Mouse (Mus musculus) MEL (cell line): ENCODE data around the gene Desi1. TPM values are rescaled to one million over a fixed set of nuclear protein-coding genes. Genes with fewer than 3 reads are reported as not detected.

Experiments
- DNase-seq: peaks from one replicate; pipeline ENCODE4 v3.0.0; 2011; ENCODE audit warnings: low read depth, low spot score
- H3K27ac ChIP-seq: 2 replicates; pipeline ENCODE4 v1.5.1; 2012; ENCODE audit warnings: low read depth, mild to moderate bottlenecking, control low read depth, low read length, moderate library complexity; ENCODE audit not compliant: control insufficient read depth
- H3K27me3 ChIP-seq, 2 experiments: fragments of 150-350 bp in 1 of 2; sonication (generic) in 1 of 2; 2 replicates each; pipeline ENCODE4 v1.6.1; 2012; ENCODE audit warnings: low read length in 2 of 2, mild to moderate bottlenecking in 2 of 2, improper control_type of control experiment in 1 of 2, moderate library complexity in 1 of 2; ENCODE audit not compliant: insufficient read depth in 2 of 2, control insufficient read depth in 1 of 2
- H3K36me3 ChIP-seq, 2 experiments: 2 replicates each; pipeline ENCODE4 v1.6.1; 2012 to 2014; ENCODE audit warnings: low read length in 2 of 2, improper control_type of control experiment in 1 of 2, inconsistent platforms in 1 of 2, mild to moderate bottlenecking in 1 of 2; ENCODE audit not compliant: insufficient read depth in 2 of 2, control insufficient read depth in 1 of 2
- H3K4me1 ChIP-seq, 2 experiments: fragments of 150-350 bp in 1 of 2; sonication (generic) in 1 of 2; 2 replicates each; pipeline ENCODE4 v1.6.1; 2012; ENCODE audit warnings: low read length in 2 of 2, improper control_type of control experiment in 1 of 2, mild to moderate bottlenecking in 1 of 2; ENCODE audit not compliant: insufficient read depth in 2 of 2, control insufficient read depth in 1 of 2
- H3K4me3 ChIP-seq, 2 experiments: fragments of 150-350 bp in 1 of 2; sonication (generic) in 1 of 2; 2 replicates each; pipeline ENCODE4 v1.5.1; 2012; ENCODE audit warnings: low read depth in 2 of 2, low read length in 2 of 2, mild to moderate bottlenecking in 2 of 2, moderate library complexity in 2 of 2, control low read depth in 1 of 2, improper control_type of control experiment in 1 of 2; ENCODE audit not compliant: control insufficient read depth in 1 of 2, insufficient read depth in 1 of 2
- H3K79me2 ChIP-seq: 2 replicates; pipeline ENCODE4 v1.6.1; 2012; ENCODE audit warnings: mild to moderate bottlenecking, low read length, moderate library complexity; ENCODE audit not compliant: control insufficient read depth, poor library complexity, insufficient read depth
- H3K9ac ChIP-seq: 2 replicates; pipeline ENCODE4 v1.6.1; 2012; ENCODE audit warnings: low read depth, mild to moderate bottlenecking, control low read depth, low read length, moderate library complexity; ENCODE audit not compliant: control insufficient read depth, poor library complexity, severe bottlenecking
- H3K9me3 ChIP-seq: fragments of 150-350 bp; sonication (generic); replicated peaks from 2 replicates; pipeline ENCODE4 v1.6.1; 2012; ENCODE audit warnings: mild to moderate bottlenecking, low read length, improper control_type of control experiment, moderate library complexity; ENCODE audit not compliant: insufficient read depth
- CHD1 ChIP-seq: IDR thresholded peaks from 2 replicates; pipeline ENCODE4 v1.6.1; 2012; ENCODE audit warnings: low read depth, mild to moderate bottlenecking, inconsistent platforms, low read length, improper control_type of control experiment
- CHD2 ChIP-seq: IDR thresholded peaks from 2 replicates; pipeline ENCODE4 v1.6.1; 2011; ENCODE audit warnings: low read length, improper control_type of control experiment
- ELF1 ChIP-seq: IDR thresholded peaks from 2 replicates; pipeline ENCODE4 v1.6.1; 2014; ENCODE audit warnings: low read depth, mild to moderate bottlenecking, inconsistent platforms, low read length, improper control_type of control experiment, moderate library complexity
- EP300 ChIP-seq, 2 experiments: IDR thresholded peaks; 2 replicates each; pipeline ENCODE4 v1.6.1; 2011; ENCODE audit warnings: improper control_type of control experiment in 2 of 2, low read length in 2 of 2, low read depth in 1 of 2, mild to moderate bottlenecking in 1 of 2
- ETS1 ChIP-seq: IDR thresholded peaks from 2 replicates; pipeline ENCODE4 v1.6.1; 2012; ENCODE audit warnings: low read depth, mild to moderate bottlenecking, inconsistent platforms, low read length, improper control_type of control experiment, moderate library complexity
- GABPA ChIP-seq: IDR thresholded peaks from 2 replicates; pipeline ENCODE4 v1.6.1; 2012; ENCODE audit warnings: low read depth, mild to moderate bottlenecking, inconsistent platforms, low read length, improper control_type of control experiment, moderate library complexity
- GATA1 ChIP-seq: IDR thresholded peaks from 2 replicates; pipeline ENCODE4 v1.6.1; 2011; ENCODE audit warnings: low read depth, low read length, improper control_type of control experiment
- HCFC1 ChIP-seq: IDR thresholded peaks from 2 replicates; pipeline ENCODE4 v1.6.1; 2012; ENCODE audit warnings: low read depth, mild to moderate bottlenecking, inconsistent platforms, low read length, improper control_type of control experiment, moderate library complexity
- JUND ChIP-seq: IDR thresholded peaks from 2 replicates; pipeline ENCODE4 v1.6.1; 2011; ENCODE audit warnings: low read depth, mild to moderate bottlenecking, improper control_type of control experiment, low read length
- MAFK ChIP-seq: IDR thresholded peaks from 2 replicates; pipeline ENCODE4 v1.6.1; 2011; ENCODE audit warnings: low read depth, mild to moderate bottlenecking, low read length, improper control_type of control experiment, borderline replicate concordance
- MAX ChIP-seq: IDR thresholded peaks from 2 replicates; pipeline ENCODE4 v1.6.1; 2011; ENCODE audit warnings: low read length, improper control_type of control experiment
- NELFE ChIP-seq: IDR thresholded peaks from 2 replicates; pipeline ENCODE4 v1.6.1; 2011; ENCODE audit warnings: low read depth, low read length, improper control_type of control experiment
- POLR2A ChIP-seq, 2 experiments: IDR thresholded peaks; 2 replicates each; pipeline ENCODE4 v1.6.1; 2011 to 2012; ENCODE audit warnings: low read length in 2 of 2, mild to moderate bottlenecking in 2 of 2, control low read depth in 1 of 2, improper control_type of control experiment in 1 of 2, low read depth in 1 of 2, moderate library complexity in 1 of 2; ENCODE audit not compliant: control insufficient read depth in 1 of 2, insufficient read depth in 1 of 2, poor library complexity in 1 of 2
- POLR2AphosphoS2 ChIP-seq: IDR thresholded peaks from 2 replicates; pipeline ENCODE4 v1.6.1; 2011; ENCODE audit warnings: low read length, improper control_type of control experiment
- RAD21 ChIP-seq: IDR thresholded peaks from 2 replicates; pipeline ENCODE4 v1.6.1; 2011; ENCODE audit warnings: mild to moderate bottlenecking, low read depth, low read length, improper control_type of control experiment
- RCOR1 ChIP-seq: IDR thresholded peaks from 2 replicates; pipeline ENCODE4 v1.6.1; 2012; ENCODE audit warnings: low read depth, mild to moderate bottlenecking, inconsistent platforms, low read length, improper control_type of control experiment
- SIN3A ChIP-seq: IDR thresholded peaks from 2 replicates; pipeline ENCODE4 v1.6.1; 2012; ENCODE audit warnings: low read length, improper control_type of control experiment, inconsistent platforms
- TAL1 ChIP-seq: IDR thresholded peaks from 2 replicates; pipeline ENCODE4 v1.6.1; 2012; ENCODE audit warnings: mild to moderate bottlenecking, inconsistent platforms, low read length, moderate library complexity, mixed read lengths
- TBP ChIP-seq: IDR thresholded peaks from 2 replicates; pipeline ENCODE4 v1.8.0; 2011; ENCODE audit warnings: low read depth, low read length, improper control_type of control experiment
- TCF12 ChIP-seq: IDR thresholded peaks from 2 replicates; pipeline ENCODE4 v1.6.1; 2014; ENCODE audit warnings: low read depth, mild to moderate bottlenecking, inconsistent platforms, low read length, improper control_type of control experiment, moderate library complexity
- UBTF ChIP-seq: IDR thresholded peaks from 2 replicates; pipeline ENCODE4 v1.6.1; 2012; ENCODE audit warnings: low read depth, mild to moderate bottlenecking, inconsistent platforms, low read length, improper control_type of control experiment, moderate library complexity, borderline replicate concordance; ENCODE audit not compliant: insufficient read depth
- USF1 ChIP-seq: IDR thresholded peaks from 2 replicates; pipeline ENCODE4 v1.6.1; 2014; ENCODE audit warnings: low read depth, mild to moderate bottlenecking, inconsistent platforms, low read length, improper control_type of control experiment, moderate library complexity
- ZNF384 ChIP-seq: IDR thresholded peaks from 2 replicates; pipeline ENCODE4 v1.6.1; 2012; ENCODE audit warnings: low read depth, mild to moderate bottlenecking, inconsistent platforms, low read length, improper control_type of control experiment
- polyA plus RNA-seq, 2 experiments: library from polyadenylated mRNA; stranded (reverse) in 1 of 2; unstranded in 1 of 2; fragments of >175 nt in 1 of 2; fragments of >200 nt in 1 of 2; gene quantifications; 2 replicates each; pipeline versions ENCODE4 v1.2.1 to v1.2.4; 2012; ENCODE audit warnings: low replicate concordance in 2 of 2, low read depth in 1 of 2; ENCODE audit not compliant: insufficient read length in 2 of 2, insufficient read depth in 1 of 2, missing spikeins in 1 of 2
- total RNA-seq: library from RNA; depleted of rRNA; stranded (reverse); fragments of 300-350 nt; gene quantifications from 2 replicates; pipeline ENCODE4 v1.2.3, GENCODE M21; 2012

Gene Desi1
- total and polyA plus RNA-seq, 3 experiments, result 26.3 to 116 TPM; not detected in 1

DNA sequence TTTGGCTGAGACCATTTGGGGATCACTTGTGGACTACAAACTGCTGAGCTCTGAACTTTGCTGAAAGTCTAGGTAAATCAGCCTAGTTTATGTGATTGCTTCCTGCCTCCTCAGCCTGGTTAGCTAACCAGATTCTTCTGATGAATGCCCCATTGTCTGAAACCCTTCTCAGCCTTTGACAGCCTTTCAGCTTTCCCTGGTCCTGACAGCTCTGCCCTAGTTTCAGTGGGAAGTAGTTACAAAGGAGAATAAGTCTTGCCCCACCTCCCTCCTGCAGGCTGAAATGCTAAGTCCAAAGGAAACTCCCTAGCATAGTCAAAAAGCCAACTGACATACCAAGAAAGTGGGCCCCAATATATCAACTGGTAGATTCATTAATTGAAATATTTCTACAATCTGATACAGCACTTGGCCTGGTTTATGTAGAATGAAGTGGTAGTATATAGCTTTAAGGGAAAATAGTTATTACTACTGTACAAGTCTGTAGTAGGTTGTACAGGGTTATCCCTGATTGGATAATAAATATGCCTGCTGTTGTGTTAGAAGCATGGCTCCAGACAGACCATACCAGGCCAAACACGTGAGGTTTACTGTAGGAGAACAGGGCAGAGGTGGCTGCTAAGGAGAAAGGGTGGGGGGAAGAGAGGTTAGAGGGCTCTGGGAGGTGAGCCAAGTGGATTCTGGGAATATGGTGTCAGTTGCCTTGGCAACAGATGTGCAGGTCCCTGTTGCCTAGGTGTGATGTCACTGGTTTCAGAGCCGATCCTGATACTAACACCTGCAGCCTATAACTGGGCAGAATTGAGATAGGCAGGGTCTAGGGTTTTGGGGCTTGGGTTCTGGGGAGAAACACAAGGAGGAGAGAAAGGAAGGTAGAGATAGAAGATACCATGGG is 48.1 kb downstream of the Desi1 start:
- Histone ChIP-seq H3K27ac (no peak overlapping the region), H3K79me2 (no peaks in the 10 kb centered on the region), H3K4me3 (no peak overlapping the region), H3K4me1 (peaks cover 0 to 6% of the 10 kb centered on the region in 2 experiments), H3K9ac (no peak overlapping the region), H3K9me3 (no peaks in the 10 kb centered on the region), H3K36me3 (peaks cover 0 to 6% of the 10 kb centered on the region in 2 experiments; a peak in 2 of 4 replicates), H3K27me3 (no peaks in the 10 kb centered on the region)
- TF ChIP-seq POLR2AphosphoS2 (no peak), RCOR1 (no peak), RAD21 (no peak), UBTF (no peak), ELF1 (no peak), CHD1 (no peak), GATA1 (no peak), POLR2A (IDR thresholded peaks at IDR 0.05; ENCODE audit: control insufficient read depth in 1 of 2, insufficient read depth in 1 of 2, low read depth in 1 of 2, low read length in 2 of 2, poor library complexity in 1 of 2) (no peak)
- no peak for DNase-seq

DNA sequence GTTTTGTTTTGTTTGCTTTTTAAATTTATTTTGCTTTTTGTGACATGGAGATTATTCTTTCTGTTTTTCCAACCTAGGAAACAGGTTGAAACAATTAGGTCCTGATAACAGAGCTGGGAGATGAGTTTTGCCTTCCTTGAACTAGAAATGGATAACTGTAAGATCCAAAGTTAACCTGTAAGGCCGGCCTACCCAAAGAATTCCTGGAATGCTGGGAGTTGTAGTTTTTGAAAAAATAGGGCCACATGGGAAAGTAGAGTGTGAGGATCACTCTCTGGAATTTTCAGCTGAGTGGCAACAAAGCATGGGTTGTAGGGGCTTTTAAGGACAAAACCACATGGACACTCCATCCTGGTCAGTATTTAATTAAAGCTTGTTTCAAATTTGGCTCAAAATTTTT is 51.5 kb downstream of the Desi1 start:
- Histone ChIP-seq H3K4me1 (no peaks in the 10 kb centered on the region; a peak in 1 of 4 replicates), H3K27ac (no peak overlapping the region), H3K4me3 (no peak overlapping the region), H3K79me2 (no peaks in the 10 kb centered on the region), H3K9me3 (no peaks in the 10 kb centered on the region), H3K27me3 (no peaks in the 10 kb centered on the region), H3K9ac (no peak overlapping the region), H3K36me3 (no peaks in the 10 kb centered on the region; a peak in 1 of 4 replicates)
- no peak for DNase-seq
- TF ChIP-seq RAD21 (no peak), USF1 (no peak), JUND (no peak), HCFC1 (peak; percentile 67), CHD2 (no peak), GABPA (no peak)

DNA sequence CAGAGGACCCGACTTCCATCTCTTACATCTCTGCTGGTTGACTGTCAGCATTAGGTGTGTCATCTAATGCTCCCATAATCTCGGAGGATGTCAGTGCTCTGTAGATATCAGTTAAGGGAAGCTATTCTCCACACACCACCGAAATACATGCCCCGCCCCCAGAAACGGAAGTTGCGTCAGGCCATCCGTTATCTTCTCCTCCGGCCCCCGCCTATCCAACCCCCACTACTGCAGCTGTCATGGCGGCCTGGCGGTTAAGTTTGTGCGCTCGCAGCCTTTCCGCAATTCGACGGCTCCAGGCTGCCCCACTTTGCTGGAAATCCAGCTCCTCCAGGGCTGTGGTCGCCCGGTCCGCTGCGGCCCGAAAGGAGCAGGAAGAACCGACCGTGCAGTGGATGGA is 53.3 kb downstream of the Desi1 start, which contains the start of gene 1700029P11Rik:
TSS of gene 1700029P11Rik (plus strand) at position 220 of the 400 bp plus-strand sequence.
- no peaks in the 10 kb centered on the region for H3K9me3 ChIP-seq
- TF ChIP-seq GATA1 (no peak), TBP (no peak), NELFE (no peak), TAL1 (no peak), EP300 (IDR thresholded peaks at IDR 0.05; ENCODE audit: low read depth in 1 of 2, low read length in 2 of 2) (no peak), POLR2AphosphoS2 (no peak), ZNF384 (no peak), ETS1 (no peak), SIN3A (no peak), USF1 (no peak), MAFK (no peak), MAX (no peak), TCF12 (no peak), GABPA (no peak), JUND (no peak)
- H3K9ac ChIP-seq, result no peak within 1 kb of the TSS
- no peak within 1 kb of the TSS for H3K4me3 ChIP-seq
- DNase-seq, result no peak
- no peaks in the 10 kb centered on the region for H3K79me2 ChIP-seq
- H3K27ac ChIP-seq, result no peak within 1 kb of the TSS
- H3K36me3 ChIP-seq, result no peaks in the 10 kb centered on the region; a peak in 1 of 4 replicates
- H3K4me1 ChIP-seq, result no peaks in the 10 kb centered on the region; a peak in 1 of 4 replicates
- H3K27me3 ChIP-seq, result no peaks in the 10 kb centered on the region
